Mouse (Mus musculus): ENCODE results near the gene Suv39h1. TPM values are rescaled to one million over a fixed set of nuclear protein-coding genes. Genes with fewer than 3 reads are reported as not detected.
A peak's percentile ranks its signal among the peaks of the same experiment; 100 is the strongest.

The Suv39h1 gene
- polyA plus RNA-seq (2014; fragmentation: Nextera tagmentation; extraction: Ambion mirVana), result 86.7 and 88.3 TPM in 2 replicates

- H3K27me3 ChIP-seq (ENCODE audit: control insufficient read depth, insufficient read depth, low read length), result no peaks in the 10 kb centered on the region
- ATAC-seq (replicated peaks; ENCODE audit: insufficient number of reproducible peaks, low FRiP score, low TSS enrichment, low read depth) (peak; percentile 97), DNase-seq (ENCODE audit: low spot score) (peak; percentile 92)
- H3K9ac ChIP-seq (replicated peaks; ENCODE audit: low read length), result peak within 1 kb of the TSS; percentile 73
- H3K36me3 ChIP-seq (replicated peaks; ENCODE audit: control insufficient read depth, insufficient read depth, low read depth, low read length), result no peaks in the 10 kb centered on the region; the same call in 1 of the 2 replicates
- H3K4me2 ChIP-seq (ENCODE audit: low read depth, low read length), result peak within 1 kb of the TSS; percentile 40
- no peaks in the 10 kb centered on the region for H3K9me3 ChIP-seq (replicated peaks; ENCODE audit: control insufficient read depth, low read length)
- 17% methylated on average over 44 of the region's 46 CpGs for WGBS
- no peaks in the 10 kb centered on the region for H3K4me1 ChIP-seq (ENCODE audit: control insufficient read depth, insufficient read depth, low read length)
- H3K27ac ChIP-seq (replicated peaks; ENCODE audit: low read depth, low read length), result peak within 1 kb of the TSS; percentile 86
- H3K4me3 ChIP-seq (ENCODE audit: low read depth, low read length), result peak within 1 kb of the TSS; percentile 56
Observed at GRCm38 (mm10) chrX:8074430-8075014, at the start of gene Suv39h1. Gene Suv39h1 (minus strand): TSS chrX:8074760.

DNA sequence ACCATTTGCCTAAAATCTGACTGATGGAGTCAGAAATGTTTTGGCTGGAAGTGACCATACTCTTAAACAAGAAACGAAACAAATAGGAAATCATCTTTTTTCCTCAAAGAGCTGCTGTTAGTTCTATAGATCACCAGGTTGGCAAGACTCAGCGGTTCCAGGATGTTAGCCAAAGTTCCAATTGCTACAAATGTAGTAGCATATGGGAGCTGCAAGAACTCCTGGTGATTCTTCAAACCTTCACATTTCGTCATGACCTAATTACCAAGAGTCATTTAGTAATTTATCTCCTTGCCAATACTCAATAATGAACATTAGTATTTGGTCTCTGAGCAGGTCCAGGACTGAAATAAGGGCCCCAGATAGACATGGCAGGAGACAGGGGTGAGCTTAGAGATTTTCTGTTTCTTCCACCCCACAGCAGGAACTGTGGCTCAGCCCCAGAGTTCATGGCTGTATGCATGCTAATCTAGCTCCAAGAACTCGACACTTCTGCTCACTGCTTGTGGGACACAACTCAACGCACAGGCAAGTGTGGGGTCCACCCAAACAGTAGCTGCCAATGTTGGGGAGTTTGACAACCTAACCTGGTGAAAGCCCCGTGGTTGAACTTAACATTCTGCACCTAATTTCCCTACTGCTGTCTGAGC, 49.4 kb upstream of the Suv39h1 start:
- H3K4me3 ChIP-seq (ENCODE audit: low read depth, low read length), result no peak overlapping the region
- no peaks in the 10 kb centered on the region for H3K9me3 ChIP-seq (replicated peaks; ENCODE audit: control insufficient read depth, low read length)
- ATAC-seq (replicated peaks; ENCODE audit: insufficient number of reproducible peaks, low FRiP score, low TSS enrichment, low read depth), result no peak
- H3K27me3 ChIP-seq (ENCODE audit: control insufficient read depth, insufficient read depth, low read length), result no peaks in the 10 kb centered on the region
- H3K4me2 ChIP-seq (ENCODE audit: low read depth, low read length), result no peak overlapping the region
- no peaks in the 10 kb centered on the region for H3K36me3 ChIP-seq (replicated peaks; ENCODE audit: control insufficient read depth, insufficient read depth, low read depth, low read length)
- H3K27ac ChIP-seq (replicated peaks; ENCODE audit: low read depth, low read length), result no peak overlapping the region
- no peaks in the 10 kb centered on the region for H3K4me1 ChIP-seq (ENCODE audit: control insufficient read depth, insufficient read depth, low read length)
- no peak for DNase-seq (ENCODE audit: low spot score)
- 81% methylated on average over 6 of the region's 6 CpGs for WGBS
- no peak overlapping the region for H3K9ac ChIP-seq (replicated peaks; ENCODE audit: low read length)

DNA sequence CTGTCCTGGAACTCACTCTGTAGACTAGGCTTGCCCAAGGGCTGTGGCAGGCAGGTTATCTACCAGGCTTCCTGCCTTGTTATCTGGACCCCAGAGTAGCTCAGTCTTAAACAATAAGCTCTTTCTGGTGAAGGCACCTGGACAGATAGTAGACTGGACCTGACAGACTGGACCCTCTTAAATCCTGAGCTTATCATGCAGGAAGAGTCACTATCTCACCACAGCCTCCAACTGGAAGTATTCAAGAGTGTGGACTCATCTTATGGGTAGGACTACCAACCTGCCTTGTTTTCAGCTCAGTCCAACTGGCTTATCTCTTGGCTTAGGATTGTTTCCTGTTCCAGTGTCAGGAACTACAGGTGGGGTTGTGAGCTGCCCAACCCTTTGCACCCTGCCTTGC, 42.7 kb upstream of the Suv39h1 start:
- DNase-seq (ENCODE audit: low spot score) (no peak), ATAC-seq (replicated peaks; ENCODE audit: insufficient number of reproducible peaks, low FRiP score, low TSS enrichment, low read depth) (no peak)
- Histone ChIP-seq H3K36me3 (replicated peaks; ENCODE audit: control insufficient read depth, insufficient read depth, low read depth, low read length) (no peaks in the 10 kb centered on the region), H3K27me3 (ENCODE audit: control insufficient read depth, insufficient read depth, low read length) (no peaks in the 10 kb centered on the region), H3K9ac (replicated peaks; ENCODE audit: low read length) (no peak overlapping the region), H3K27ac (replicated peaks; ENCODE audit: low read depth, low read length) (no peak overlapping the region), H3K9me3 (replicated peaks; ENCODE audit: control insufficient read depth, low read length) (no peaks in the 10 kb centered on the region), H3K4me3 (ENCODE audit: low read depth, low read length) (no peak overlapping the region), H3K4me2 (ENCODE audit: low read depth, low read length) (no peak overlapping the region), H3K4me1 (ENCODE audit: control insufficient read depth, insufficient read depth, low read length) (no peaks in the 10 kb centered on the region)

- no peak overlapping the region for H3K9ac ChIP-seq (replicated peaks; ENCODE audit: low read length)
- H3K4me2 ChIP-seq (ENCODE audit: low read depth, low read length), result no peak overlapping the region
- 80% methylated on average over 4 of the region's 4 CpGs for WGBS
- no peak overlapping the region for H3K4me3 ChIP-seq (ENCODE audit: low read depth, low read length)
- no peaks in the 10 kb centered on the region for H3K36me3 ChIP-seq (replicated peaks; ENCODE audit: control insufficient read depth, insufficient read depth, low read depth, low read length)
- no peaks in the 10 kb centered on the region for H3K27me3 ChIP-seq (ENCODE audit: control insufficient read depth, insufficient read depth, low read length)
- DNase-seq (ENCODE audit: low spot score) (no peak), ATAC-seq (replicated peaks; ENCODE audit: insufficient number of reproducible peaks, low FRiP score, low TSS enrichment, low read depth) (no peak)
- no peak overlapping the region for H3K27ac ChIP-seq (replicated peaks; ENCODE audit: low read depth, low read length)
- H3K9me3 ChIP-seq (replicated peaks; ENCODE audit: control insufficient read depth, low read length), result no peaks in the 10 kb centered on the region
- no peaks in the 10 kb centered on the region for H3K4me1 ChIP-seq (ENCODE audit: control insufficient read depth, insufficient read depth, low read length)
Observed at GRCm38 (mm10) chrX:8115275-8115674, 40.7 kb upstream of the Suv39h1 start.

- Histone ChIP-seq H3K27me3 (ENCODE audit: control insufficient read depth, insufficient read depth, low read length) (no peaks in the 10 kb centered on the region), H3K9me3 (replicated peaks; ENCODE audit: control insufficient read depth, low read length) (no peaks in the 10 kb centered on the region), H3K4me1 (ENCODE audit: control insufficient read depth, insufficient read depth, low read length) (no peaks in the 10 kb centered on the region), H3K9ac (replicated peaks; ENCODE audit: low read length) (no peak overlapping the region), H3K4me2 (ENCODE audit: low read depth, low read length) (no peak overlapping the region), H3K4me3 (ENCODE audit: low read depth, low read length) (no peak overlapping the region), H3K27ac (replicated peaks; ENCODE audit: low read depth, low read length) (no peak overlapping the region), H3K36me3 (replicated peaks; ENCODE audit: control insufficient read depth, insufficient read depth, low read depth, low read length) (no peaks in the 10 kb centered on the region)
- DNase-seq (ENCODE audit: low spot score) (no peak), ATAC-seq (replicated peaks; ENCODE audit: insufficient number of reproducible peaks, low FRiP score, low TSS enrichment, low read depth) (no peak)
- WGBS, result 92% methylated on average over 3 of the region's 3 CpGs
Observed at GRCm38 (mm10) chrX:8105019-8105418, 30.5 kb upstream of the Suv39h1 start.

DNA sequence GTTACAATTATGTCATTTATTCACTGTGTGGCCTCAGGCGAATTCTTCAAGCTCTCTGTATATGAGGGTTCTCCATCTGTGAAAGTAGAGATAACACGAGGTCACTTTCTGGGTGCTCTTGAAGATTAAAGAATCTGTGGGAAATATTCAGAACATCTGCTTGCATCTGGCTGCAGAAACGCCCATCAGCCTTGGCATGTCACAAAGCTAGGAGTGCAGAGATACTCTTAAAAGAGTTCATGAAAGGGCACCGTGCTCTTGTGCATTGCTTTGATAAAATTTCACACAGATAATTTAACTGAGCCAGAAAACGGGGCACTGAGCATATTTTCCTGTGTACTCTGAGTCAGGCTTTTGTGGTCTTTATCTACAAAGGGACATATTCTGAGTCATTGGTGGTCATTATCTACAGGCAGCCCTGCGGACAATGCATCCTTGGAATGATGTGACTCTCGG, 27.7 kb upstream of the Suv39h1 start:
- Histone ChIP-seq H3K4me3 (ENCODE audit: low read depth, low read length) (no peak overlapping the region), H3K36me3 (replicated peaks; ENCODE audit: control insufficient read depth, insufficient read depth, low read depth, low read length) (no peaks in the 10 kb centered on the region), H3K27ac (replicated peaks; ENCODE audit: low read depth, low read length) (no peak overlapping the region), H3K27me3 (ENCODE audit: control insufficient read depth, insufficient read depth, low read length) (no peaks in the 10 kb centered on the region), H3K4me1 (ENCODE audit: control insufficient read depth, insufficient read depth, low read length) (no peaks in the 10 kb centered on the region), H3K9ac (replicated peaks; ENCODE audit: low read length) (no peak overlapping the region), H3K9me3 (replicated peaks; ENCODE audit: control insufficient read depth, low read length) (no peaks in the 10 kb centered on the region), H3K4me2 (ENCODE audit: low read depth, low read length) (no peak overlapping the region)
- DNase-seq (ENCODE audit: low spot score) (no peak), ATAC-seq (replicated peaks; ENCODE audit: insufficient number of reproducible peaks, low FRiP score, low TSS enrichment, low read depth) (no peak)
- WGBS, result 62% methylated on average over 7 of the region's 7 CpGs

- peak; percentile 35; the same call in 1 of the 2 replicates for ATAC-seq (replicated peaks; ENCODE audit: insufficient number of reproducible peaks, low FRiP score, low TSS enrichment, low read depth)
- Histone ChIP-seq H3K4me2 (ENCODE audit: low read depth, low read length) (no peak overlapping the region), H3K4me1 (ENCODE audit: control insufficient read depth, insufficient read depth, low read length) (no peaks in the 10 kb centered on the region)
Observed at GRCm38 (mm10) chrX:8101017-8101416, 26.5 kb upstream of the Suv39h1 start.

GRCm38 (mm10) chrX:8099435-8099834, 24.9 kb upstream of the Suv39h1 start:
- no peaks in the 10 kb centered on the region for H3K4me1 ChIP-seq (ENCODE audit: control insufficient read depth, insufficient read depth, low read length)
- H3K9ac ChIP-seq (replicated peaks; ENCODE audit: low read length), result no peak overlapping the region
- no peak overlapping the region for H3K27ac ChIP-seq (replicated peaks; ENCODE audit: low read depth, low read length)
- no peak overlapping the region for H3K4me2 ChIP-seq (ENCODE audit: low read depth, low read length)
- no peaks in the 10 kb centered on the region for H3K9me3 ChIP-seq (replicated peaks; ENCODE audit: control insufficient read depth, low read length)
- no peaks in the 10 kb centered on the region for H3K36me3 ChIP-seq (replicated peaks; ENCODE audit: control insufficient read depth, insufficient read depth, low read depth, low read length)
- WGBS, result 65% methylated on average over 4 of the region's 4 CpGs
- no peaks in the 10 kb centered on the region for H3K27me3 ChIP-seq (ENCODE audit: control insufficient read depth, insufficient read depth, low read length)
- DNase-seq (ENCODE audit: low spot score) (no peak), ATAC-seq (replicated peaks; ENCODE audit: insufficient number of reproducible peaks, low FRiP score, low TSS enrichment, low read depth) (no peak)
- H3K4me3 ChIP-seq (ENCODE audit: low read depth, low read length), result no peak overlapping the region

More at GRCm38 (mm10) chrX:8101017-8101416, 26.5 kb upstream of the Suv39h1 start:
- no peaks in the 10 kb centered on the region for H3K36me3 ChIP-seq (replicated peaks; ENCODE audit: control insufficient read depth, insufficient read depth, low read depth, low read length)
- DNase-seq (ENCODE audit: low spot score), result peak; percentile 88
- no peak overlapping the region; the same call in 1 of the 2 replicates for H3K27ac ChIP-seq (replicated peaks; ENCODE audit: low read depth, low read length)
- WGBS, result 16% methylated on average over 3 of the region's 3 CpGs
- H3K9ac ChIP-seq (replicated peaks; ENCODE audit: low read length), result no peak overlapping the region
- no peak overlapping the region for H3K4me3 ChIP-seq (ENCODE audit: low read depth, low read length)
- H3K9me3 ChIP-seq (replicated peaks; ENCODE audit: control insufficient read depth, low read length), result no peaks in the 10 kb centered on the region
- H3K27me3 ChIP-seq (ENCODE audit: control insufficient read depth, insufficient read depth, low read length), result no peaks in the 10 kb centered on the region
